In the genomic region with DNA sequence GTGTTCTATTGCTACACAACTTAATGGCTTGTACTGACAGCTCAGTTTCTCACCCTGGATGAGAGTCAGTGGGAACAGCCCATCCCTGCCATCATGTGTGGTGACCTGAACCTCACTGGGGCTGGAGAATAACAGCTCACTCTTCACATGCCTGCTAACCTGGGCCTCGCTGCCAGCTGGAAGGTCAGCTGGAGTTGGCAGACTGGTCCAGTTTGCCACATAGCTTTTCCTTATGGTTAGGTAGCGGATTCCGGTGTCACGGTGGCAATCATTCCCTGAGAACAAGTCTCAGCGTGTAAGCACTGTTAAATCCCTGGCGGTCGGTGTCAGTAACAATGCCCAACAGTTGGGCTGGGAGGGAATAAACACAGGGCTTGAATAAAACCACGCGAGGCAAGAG, we compare ENCODE assay signal across 14 mouse cellular contexts. TPM values are rescaled to one million over a fixed set of nuclear protein-coding genes. Genes with fewer than 3 reads are reported as not detected.
"Had no signal": no experiment of that assay in that cellular context is flagged by ENCODE, and none has a peak within 500 bp of the region (broad histone marks: within the 10 kb centered on the region; RNA-seq: fewer than 3 reads in every experiment).

No protein-coding gene starts in this region.

- H3K9me3 ChIP-seq: limb, embryonic 10.5 days; limb, embryonic 13.5 days; liver, embryonic 15.5 days; midbrain, embryonic 12.5 days had no signal

- H3K27ac ChIP-seq: kidney, postnatal 0 days; layer of hippocampus, adult 2 months; limb, embryonic 10.5 days; limb, embryonic 13.5 days; liver, embryonic 15.5 days; macrophage; midbrain, embryonic 12.5 days had no signal

- DNase-seq: kidney, postnatal 25 days; layer of hippocampus, adult 9-11 months; lung, adult 2 months; thymus, adult 18-20 months; thymus, postnatal 36 days had no signal

- ATAC-seq: midbrain, embryonic 16.5 days had no signal

- H3K4me1 ChIP-seq: limb, embryonic 13.5 days had no signal

- H3K9ac ChIP-seq: limb, embryonic 13.5 days; liver, embryonic 15.5 days; midbrain, embryonic 12.5 days had no signal

- H3K36me3 ChIP-seq: limb, embryonic 10.5 days; limb, embryonic 13.5 days; midbrain, embryonic 12.5 days had no signal

- H3K4me3 ChIP-seq: layer of hippocampus, adult 2 months; limb, embryonic 10.5 days; limb, embryonic 13.5 days; liver, embryonic 15.5 days; midbrain, embryonic 12.5 days had no signal

- H3K27me3 ChIP-seq: liver, embryonic 15.5 days; midbrain, embryonic 12.5 days had no signal

- H3K4me2 ChIP-seq: limb, embryonic 13.5 days; liver, embryonic 11.5 days; midbrain, embryonic 12.5 days had no signal

RNA-seq across cellular contexts. Expression of a gene that starts 24.0 kb away (rescaled TPM):
- polyA plus RNA-seq: macrophage had no signal
